Mouse (Mus musculus): ENCODE measurements around the gene Eif4g3.

Eif4g3 gene

DNA sequence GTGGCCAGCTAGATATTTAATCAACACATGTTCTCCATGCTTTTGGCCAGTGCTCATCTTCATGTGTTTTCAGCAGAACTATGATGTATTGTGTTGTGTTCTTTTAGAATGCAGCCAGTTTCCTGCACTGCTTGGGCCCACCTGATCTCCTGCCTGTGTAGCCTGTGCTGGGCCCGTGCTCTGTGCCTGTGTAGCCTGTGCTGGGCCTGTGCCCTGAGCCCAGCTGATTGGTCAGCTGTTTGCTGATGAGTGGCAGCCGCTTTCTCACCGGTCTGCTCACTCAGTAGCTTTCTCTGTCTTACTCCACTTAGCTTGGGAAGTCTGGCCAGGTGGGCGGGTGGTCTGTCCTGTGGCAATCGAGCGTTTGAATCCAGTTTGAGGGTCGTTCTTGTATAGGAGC, 107.6 kb downstream of the Eif4g3 start:
- no peak for DNase-seq (ENCODE audit: low spot score in 2 of 2)

DNA sequence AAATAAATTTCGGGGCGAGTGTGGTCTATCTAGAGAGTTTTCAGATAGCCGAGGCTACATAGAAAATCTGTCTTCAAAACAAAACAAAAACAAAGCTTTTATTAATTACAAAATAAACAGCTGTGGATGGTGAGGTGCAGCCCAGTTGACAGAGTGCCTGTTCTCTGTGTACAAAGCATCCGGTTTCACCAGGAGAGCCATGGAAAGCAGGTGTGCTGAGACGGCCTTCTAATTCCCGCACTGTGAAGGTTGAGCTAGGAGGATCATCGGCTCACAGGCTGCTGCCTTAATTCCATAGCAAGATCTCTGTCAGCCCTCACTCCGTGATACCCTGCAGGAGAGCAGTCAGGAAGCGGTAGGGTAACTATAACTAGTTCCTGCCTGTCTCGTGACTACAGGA, 109.0 kb downstream of the Eif4g3 start:
- no peak for DNase-seq (ENCODE audit: low spot score in 2 of 2)

DNA sequence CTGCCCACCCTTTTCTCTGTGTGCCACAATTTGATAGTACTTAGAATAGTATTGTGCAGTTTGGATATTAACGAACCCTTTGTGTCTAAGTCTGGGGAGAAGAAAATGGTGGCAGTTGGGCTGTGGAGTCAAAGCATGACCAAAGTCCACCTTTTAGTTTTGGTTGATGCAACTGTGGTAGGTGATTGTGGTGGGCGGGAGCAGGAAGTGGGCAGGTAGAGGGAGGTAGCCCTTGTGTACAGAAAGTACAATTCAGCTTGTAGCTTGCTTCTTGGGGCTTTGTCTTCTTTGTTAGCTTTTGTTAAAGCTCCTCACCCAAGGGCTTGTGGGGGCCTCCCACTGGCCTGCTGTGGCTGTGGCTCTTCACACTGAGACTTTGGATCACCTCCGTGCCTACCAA, 109.6 kb downstream of the Eif4g3 start:
- DNase-seq (ENCODE audit: low spot score in 2 of 2): no peak

DNA sequence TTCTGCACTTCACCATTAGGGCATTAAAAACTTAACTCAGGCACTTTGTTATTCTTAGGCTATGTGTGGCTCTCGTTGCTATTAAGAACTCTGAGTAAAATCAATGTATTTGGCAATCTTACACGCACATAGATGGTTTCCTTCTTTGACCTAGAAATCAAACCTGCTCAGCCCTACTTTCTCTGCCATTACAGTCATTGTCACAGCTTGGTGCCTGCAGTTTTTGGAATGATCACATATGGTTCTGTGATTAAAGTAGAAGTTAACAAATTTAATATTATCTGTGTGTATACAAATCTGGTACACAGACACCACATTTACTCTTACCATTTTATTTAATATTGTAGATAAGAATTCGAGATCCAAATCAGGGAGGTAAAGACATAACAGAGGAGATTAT, 112.1 kb downstream of the Eif4g3 start:
- no peak for DNase-seq (ENCODE audit: low spot score in 2 of 2)

DNA sequence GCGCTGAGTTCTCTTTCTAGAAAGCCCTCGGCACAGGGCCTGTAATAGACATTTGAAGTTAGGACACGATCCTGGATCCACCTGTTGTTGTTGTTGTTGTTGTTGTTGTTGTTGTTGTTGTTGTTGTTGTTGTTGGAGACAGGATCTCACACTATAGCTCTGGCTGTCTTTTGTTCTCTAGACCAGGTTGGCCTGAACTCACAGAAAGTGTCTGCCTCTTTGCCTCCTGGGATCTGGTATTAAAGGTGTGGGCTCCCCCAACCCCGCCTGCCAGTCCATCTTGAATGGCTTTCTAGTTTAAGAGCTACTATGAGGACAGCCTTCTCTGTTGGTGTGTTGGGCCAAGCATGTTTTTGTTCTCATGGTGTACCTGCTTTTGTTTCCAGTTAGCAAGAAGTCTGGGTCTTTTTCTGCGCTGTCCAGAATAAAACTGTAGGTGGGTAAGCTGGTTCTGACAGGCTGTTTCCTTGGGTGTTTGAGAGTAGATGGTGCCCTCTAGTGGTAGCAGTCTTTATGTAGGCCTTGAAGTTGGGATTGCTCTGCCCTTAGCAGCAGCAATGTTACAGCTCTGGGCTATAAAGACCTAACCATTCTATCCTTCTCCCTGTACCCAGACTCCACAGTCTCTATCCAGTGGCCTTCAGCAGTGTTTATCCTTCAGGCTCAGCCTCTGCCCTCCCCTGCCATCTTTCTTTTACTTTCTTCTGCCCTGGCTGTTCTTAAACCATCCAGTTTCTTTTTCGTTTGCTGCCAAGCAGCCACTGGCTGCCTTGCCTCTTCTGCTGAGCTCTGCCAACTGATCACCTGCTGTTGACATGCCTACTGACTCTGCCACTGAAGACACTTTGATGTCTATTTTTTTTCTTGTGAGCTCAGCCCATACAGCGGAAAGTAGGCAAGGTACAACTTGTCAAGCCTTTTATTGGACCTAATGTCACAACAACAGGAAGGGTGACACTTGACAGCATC, 114.9 kb downstream of the Eif4g3 start:
- peak; percentile 74 to 78 for DNase-seq (ENCODE audit: low spot score in 2 of 2)

- DNase-seq (ENCODE audit: low spot score in 2 of 2): no peak
These were observed 115.7 kb downstream of the Eif4g3 start for GRCm38 (mm10) chr4:138108541-138108940.

DNA sequence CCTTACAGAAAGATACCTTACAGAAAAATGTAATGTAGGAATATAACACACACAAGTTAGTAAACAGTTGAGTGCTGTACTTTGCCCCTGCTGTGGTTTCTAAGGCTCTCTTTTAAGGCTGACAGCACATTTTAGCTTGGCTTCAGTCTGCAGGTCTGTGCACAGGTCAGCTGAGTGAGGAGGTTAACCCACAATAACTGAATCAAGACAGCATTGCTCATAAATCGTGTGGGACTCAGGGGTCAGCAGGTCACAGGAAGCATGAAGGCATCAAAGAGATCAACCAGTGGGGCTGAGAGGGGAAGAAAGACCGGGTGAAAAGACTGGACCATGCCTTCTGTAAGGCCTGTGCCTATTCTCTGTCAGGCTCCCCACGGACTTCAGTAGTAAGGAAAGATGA, 116.5 kb downstream of the Eif4g3 start:
- DNase-seq (ENCODE audit: low spot score in 2 of 2): no peak

DNA sequence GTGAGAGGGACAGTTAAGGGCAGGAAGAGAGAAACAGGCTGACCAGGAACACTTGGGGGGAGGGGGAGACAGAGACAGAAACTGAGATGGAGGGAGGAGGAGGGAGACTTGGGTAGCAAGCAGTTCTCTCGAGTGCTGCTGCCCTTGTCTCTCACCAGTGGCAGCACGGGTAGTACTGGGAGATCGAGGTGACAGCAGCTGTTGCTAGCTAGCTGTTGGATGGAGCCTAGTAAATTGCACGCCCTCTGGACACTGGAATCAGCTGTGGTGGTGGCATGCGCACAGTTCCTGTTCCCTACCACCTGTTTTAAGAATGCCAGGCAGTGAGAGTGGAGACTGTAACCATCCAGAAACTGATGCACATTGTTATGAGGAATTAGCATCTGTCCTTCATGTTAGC, 119.0 kb downstream of the Eif4g3 start:
- no peak for DNase-seq (ENCODE audit: low spot score in 2 of 2)

DNA sequence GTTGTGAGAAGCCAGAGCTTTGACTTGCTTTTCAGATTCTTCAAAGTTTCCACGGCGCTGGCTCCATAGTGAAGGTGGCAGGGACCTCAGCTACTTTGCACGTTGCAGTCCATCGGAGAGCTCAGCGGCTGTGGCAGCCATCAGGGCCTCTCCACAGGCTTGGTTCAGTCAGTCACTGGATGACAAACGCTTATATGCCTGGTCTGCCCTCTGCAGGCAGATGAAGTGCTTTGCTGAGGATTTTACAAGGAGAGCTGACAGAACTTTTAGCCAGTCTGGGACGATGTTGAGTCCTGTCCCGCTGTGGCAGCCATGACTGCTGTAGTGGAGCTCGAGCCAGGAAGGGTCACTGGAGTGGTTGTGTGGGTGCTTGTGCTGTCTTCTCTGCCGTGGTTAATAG, 126.9 kb downstream of the Eif4g3 start:
- DNase-seq (ENCODE audit: low spot score in 2 of 2): no peak

DNA sequence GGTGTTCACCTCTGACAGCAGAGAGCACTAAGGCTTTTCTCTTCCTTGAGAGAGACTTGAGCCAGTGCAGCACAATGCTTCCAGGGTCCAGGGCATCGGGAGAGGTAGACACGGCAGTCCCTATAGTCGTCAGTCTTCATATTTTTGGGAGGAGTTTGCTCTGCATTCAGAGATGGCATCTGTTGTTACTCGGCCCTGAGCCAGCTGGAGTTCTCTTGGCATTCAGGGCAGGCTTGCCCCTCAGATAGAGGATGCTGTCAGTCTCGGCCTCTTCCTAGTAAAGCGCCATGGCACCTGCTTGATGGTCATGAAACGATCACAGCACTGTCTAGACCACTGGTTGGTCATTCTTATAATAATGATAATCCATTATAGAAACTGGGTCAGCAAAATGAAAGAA, 131.2 kb downstream of the Eif4g3 start:
- no peak for DNase-seq (ENCODE audit: low spot score in 2 of 2)

DNA sequence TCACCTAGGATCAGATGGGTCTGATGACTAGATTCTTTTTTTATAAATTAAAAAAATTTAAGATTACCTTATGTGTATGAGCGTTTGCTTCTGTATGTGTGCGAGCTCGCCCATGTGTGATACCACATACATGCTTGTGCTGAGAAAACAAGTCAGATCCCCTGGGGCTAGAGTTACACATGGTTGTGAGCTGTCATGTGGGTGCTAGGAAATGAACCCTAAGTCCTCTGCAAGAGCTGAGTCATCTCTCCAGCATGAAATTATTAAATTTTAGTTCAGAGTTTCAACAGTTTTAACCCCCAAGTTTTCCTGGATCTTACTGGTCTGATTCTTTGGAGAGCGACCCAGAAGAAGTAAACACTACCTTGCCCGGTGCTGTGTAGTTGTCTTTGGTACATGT, 134.5 kb downstream of the Eif4g3 start:
- DNase-seq (ENCODE audit: low spot score in 2 of 2): no peak

GRCm38 (mm10) chr4:138127781-138128180, 135.0 kb downstream of the Eif4g3 start:
- no peak for DNase-seq (ENCODE audit: low spot score in 2 of 2)

DNA sequence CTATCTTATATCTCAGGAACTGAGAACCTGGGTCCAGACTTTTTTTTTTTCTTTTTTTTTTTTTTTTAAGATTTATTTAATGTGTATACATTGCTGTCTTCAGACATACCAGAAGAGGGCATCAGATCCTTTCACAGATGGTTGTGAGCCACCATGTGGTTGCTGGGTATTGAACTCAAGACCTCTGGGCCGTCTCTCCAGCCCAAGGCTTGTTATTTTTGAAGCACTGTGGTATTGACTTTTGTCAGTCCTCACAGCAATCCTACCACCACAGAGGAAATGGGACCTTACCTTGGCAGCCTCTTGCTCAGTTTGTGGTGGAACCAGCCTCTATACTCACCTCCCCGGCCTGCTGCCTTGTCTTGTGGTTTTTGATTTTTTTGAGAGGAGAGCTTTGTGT, 137.3 kb downstream of the Eif4g3 start:
- DNase-seq (ENCODE audit: low spot score in 2 of 2): no peak

GRCm38 (mm10) chr4:138131226-138131625, 138.4 kb downstream of the Eif4g3 start:
- DNase-seq (ENCODE audit: low spot score in 2 of 2): no peak

DNA sequence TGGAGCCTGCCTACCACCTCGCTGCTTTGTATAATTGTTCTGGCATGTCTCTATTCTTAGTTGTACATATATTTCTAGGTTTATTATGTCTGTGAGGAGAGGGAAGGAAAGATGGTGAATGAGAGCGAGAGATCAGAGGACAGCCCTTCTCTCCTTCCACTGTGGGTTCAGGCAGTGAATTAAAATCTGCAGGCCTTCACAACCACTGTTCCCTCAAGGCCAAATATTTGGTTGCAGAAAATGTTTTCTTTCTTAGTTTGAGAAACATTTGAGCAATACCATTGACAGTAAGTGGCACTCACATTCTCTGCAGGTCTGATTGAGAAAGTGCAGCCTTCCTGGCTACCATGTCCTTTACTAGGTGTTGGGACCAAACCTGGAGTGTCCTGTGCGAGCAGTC, 138.9 kb downstream of the Eif4g3 start:
- DNase-seq (ENCODE audit: low spot score in 2 of 2): no peak

GRCm38 (mm10) chr4:138133360-138133759, 140.5 kb downstream of the Eif4g3 start:
- DNase-seq (ENCODE audit: low spot score in 2 of 2): no peak

DNA sequence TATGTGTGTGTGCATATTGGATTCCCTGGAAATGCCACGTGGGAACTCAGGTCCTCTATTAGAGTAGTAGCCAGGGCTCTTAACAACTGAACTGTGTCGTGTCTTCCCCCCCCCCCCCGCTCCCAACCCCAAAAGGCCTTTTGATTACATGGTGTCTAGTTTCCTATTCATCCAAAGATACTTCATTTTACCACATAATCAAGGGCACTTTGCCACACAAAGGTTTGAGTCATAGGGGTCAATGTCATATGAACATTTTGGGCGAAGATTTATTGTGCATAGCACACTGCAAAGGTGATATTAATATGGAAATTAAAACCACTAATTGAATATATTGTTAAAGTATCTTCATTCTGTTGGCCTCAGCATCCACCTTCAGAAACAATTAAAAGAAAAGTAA, 144.5 kb downstream of the Eif4g3 start:
- DNase-seq (ENCODE audit: low spot score in 2 of 2): no peak

GRCm38 (mm10) chr4:138137804-138138203, 145.0 kb downstream of the Eif4g3 start:
- no peak for DNase-seq (ENCODE audit: low spot score in 2 of 2)

- DNase-seq (ENCODE audit: low spot score in 2 of 2): no peak
These were observed 145.4 kb downstream of the Eif4g3 start for GRCm38 (mm10) chr4:138138219-138138618.

- DNase-seq (ENCODE audit: low spot score in 2 of 2): no peak
These were observed 148.5 kb downstream of the Eif4g3 start for GRCm38 (mm10) chr4:138141358-138141757.

DNA sequence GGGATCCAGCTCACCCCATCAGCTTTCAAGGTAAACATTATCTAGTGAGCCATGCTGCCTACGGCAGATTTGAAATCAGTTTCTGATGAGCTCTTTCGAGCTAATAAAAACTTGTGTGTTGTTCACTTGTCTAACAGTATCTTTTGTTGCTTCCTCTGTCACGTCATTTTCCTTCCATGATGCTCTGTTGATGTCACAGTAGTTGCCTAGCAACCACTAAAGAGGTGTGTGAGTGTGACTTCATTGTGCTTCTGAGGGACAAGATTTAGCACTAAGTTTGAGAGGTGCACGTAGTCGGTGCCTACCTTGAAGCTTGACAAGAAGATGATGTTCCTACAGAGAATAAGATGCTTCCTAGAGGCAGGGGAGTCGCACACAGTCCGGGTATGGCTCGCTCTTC, 154.4 kb downstream of the Eif4g3 start:
- no peak for DNase-seq (ENCODE audit: low spot score in 2 of 2)

GRCm38 (mm10) chr4:138149977-138150376, 157.2 kb downstream of the Eif4g3 start:
- DNase-seq (ENCODE audit: low spot score in 2 of 2): no peak

- no peak for DNase-seq (ENCODE audit: low spot score in 2 of 2)
These were observed 158.4 kb downstream of the Eif4g3 start for GRCm38 (mm10) chr4:138151226-138151625.

DNA sequence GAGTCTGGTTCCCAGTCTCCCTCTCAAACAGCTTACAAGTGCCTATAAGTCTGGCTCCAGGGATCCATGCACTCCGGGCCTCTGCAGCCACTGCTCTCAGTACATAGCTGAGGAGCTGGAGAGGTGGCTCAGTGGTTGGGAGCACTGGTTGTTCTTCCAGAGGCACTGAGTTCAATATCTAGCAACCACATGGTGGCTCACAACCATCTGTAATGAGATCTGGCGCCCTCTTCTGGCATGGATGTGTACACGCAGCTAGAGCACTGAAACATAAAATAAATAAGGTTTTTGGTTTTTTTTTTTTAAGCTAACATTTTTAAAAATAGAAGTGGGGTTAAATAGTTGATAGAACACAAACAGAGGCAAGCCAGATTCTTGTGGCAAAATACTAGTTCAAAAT, 161.2 kb downstream of the Eif4g3 start:
- no peak for DNase-seq (ENCODE audit: low spot score in 2 of 2)
